Mouse (Mus musculus) forebrain, embryonic 14.5 days (tissue): Measurements from ENCODE around the gene Fktn. TPM values are rescaled to one million over a fixed set of nuclear protein-coding genes. Genes with fewer than 3 reads are reported as not detected.

Source experiments
- polyA plus RNA-seq: library from polyadenylated mRNA; unstranded; fragments of >200 nt; fragmentation: Nextera tagmentation; extraction: Ambion mirVana; gene quantifications from 2 replicates; pipeline ENCODE4 v1.2.1, GENCODE M21; 2014

The Fktn gene
- polyA plus RNA-seq, 1 experiment from 2014 or later = 12.5 TPM

Other genes starting within 250 kb of the Fktn start
- gene Fsd1l, start 82.5 kb upstream of the Fktn start, polyA plus RNA-seq = 24.0 and 36.6 TPM in 2 replicates
- gene Tal2, start 65.7 kb downstream of the Fktn start, polyA plus RNA-seq = 0.19 and 0.28 TPM in 2 replicates
- gene Tmem38b, start 112.0 kb downstream of the Fktn start, polyA plus RNA-seq = 6.9 and 7.0 TPM in 2 replicates